Mouse (Mus musculus) kidney, embryonic 15.5 days (tissue): ENCODE results near the gene Sft2d2. TPM values are rescaled to one million over a fixed set of nuclear protein-coding genes. Genes with fewer than 3 reads are reported as not detected.

Experiments
- polyA plus RNA-seq: library from polyadenylated mRNA; unstranded; fragments of >200 nt; fragmentation: Nextera tagmentation; extraction: Ambion mirVana; gene quantifications from 2 replicates; pipeline ENCODE4 v1.2.1, GENCODE M21; 2015

The Sft2d2 gene
- polyA plus RNA-seq, 1 experiment from 2014 or later: 22.8 TPM

Other genes starting within 250 kb of the Sft2d2 start
- 0.10 and 0.23 TPM in 2 replicates for gene Tbx19, start 33.7 kb downstream of the Sft2d2 start, polyA plus RNA-seq
- 99.3 and 104 TPM in 2 replicates for gene Tiprl, start 42.6 kb upstream of the Sft2d2 start, polyA plus RNA-seq
- gene Gpr161, start 101.4 kb upstream of the Sft2d2 start, polyA plus RNA-seq: 1.2 and 1.5 TPM in 2 replicates